Comparison of ENCODE assay signal across 17 mouse cellular contexts in the genomic region with DNA sequence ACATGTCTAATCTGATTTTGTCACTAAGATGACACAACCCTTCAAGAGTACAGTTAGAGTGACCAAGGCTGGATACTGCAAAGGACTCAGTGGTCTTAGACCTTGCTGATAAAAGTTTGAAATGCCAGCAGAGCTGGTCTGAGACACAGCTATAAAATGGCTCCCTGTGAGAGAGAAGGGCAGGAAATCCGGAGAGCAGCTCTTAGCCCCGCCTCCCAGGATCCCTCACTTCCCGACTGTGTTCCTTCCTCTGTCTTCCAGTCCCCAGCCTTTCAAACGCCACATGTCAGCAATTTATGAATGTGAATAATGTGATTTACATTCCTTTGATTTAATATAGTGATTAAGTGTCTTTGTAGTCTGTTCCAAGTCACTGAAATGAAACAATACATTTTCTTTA.
DNase-seq lines count a peak whose midpoint lies in the region; ATAC-seq lines count a peak whose summit lies in the region.
"Had no signal": no experiment of that assay in that cellular context is flagged by ENCODE, and none has a peak within 500 bp of the region (broad histone marks: within the 10 kb centered on the region; RNA-seq: fewer than 3 reads in every experiment).

No protein-coding gene starts in this region.

- no peak overlapping the region for H3K4me2 ChIP-seq in intestine, embryonic 15.5 days (replicated peaks)
- H3K4me2 ChIP-seq in intestine, embryonic 16.5 days (ENCODE audit: low read depth, low read length) = no peak overlapping the region
- H3K4me2 ChIP-seq in midbrain, embryonic 14.5 days (ENCODE audit: low read length) = no peak overlapping the region
- H3K4me2 ChIP-seq: heart, embryonic 12.5 days; lung, embryonic 15.5 days had no signal

- no peaks in the 10 kb centered on the region for H3K36me3 ChIP-seq in intestine, embryonic 15.5 days
- no peaks in the 10 kb centered on the region for H3K36me3 ChIP-seq in intestine, embryonic 16.5 days (ENCODE audit: control insufficient read depth, insufficient read depth, low read length)
- no peaks in the 10 kb centered on the region for H3K36me3 ChIP-seq in midbrain, embryonic 14.5 days (ENCODE audit: control insufficient read depth, insufficient read depth, low read length)
- H3K36me3 ChIP-seq in midbrain, embryonic 10.5 days = no peaks in the 10 kb centered on the region
- H3K36me3 ChIP-seq: heart, embryonic 12.5 days; lung, embryonic 15.5 days had no signal

- no peak overlapping the region for H3K4me3 ChIP-seq in intestine, embryonic 15.5 days (replicated peaks)
- H3K4me3 ChIP-seq in intestine, embryonic 16.5 days (ENCODE audit: low read length) = no peak overlapping the region
- no peak overlapping the region for H3K4me3 ChIP-seq in midbrain, embryonic 14.5 days (replicated peaks; ENCODE audit: low read depth, low read length)
- H3K4me3 ChIP-seq in midbrain, embryonic 10.5 days = no peak overlapping the region
- H3K4me3 ChIP-seq: erythroblast, embryonic 14.5 days; heart, embryonic 12.5 days; lung, embryonic 15.5 days had no signal

- no peak overlapping the region for H3K9ac ChIP-seq in intestine, embryonic 15.5 days
- no peak overlapping the region for H3K9ac ChIP-seq in intestine, embryonic 16.5 days (ENCODE audit: low read depth, low read length)
- H3K9ac ChIP-seq in midbrain, embryonic 14.5 days (replicated peaks; ENCODE audit: low read length) = no peak overlapping the region
- H3K9ac ChIP-seq: heart, embryonic 12.5 days; lung, embryonic 15.5 days had no signal

- 0 out of 2 replicates have a peak, but pooled peaks have one; percentile 46 for ATAC-seq in intestine, embryonic 15.5 days
- ATAC-seq in intestine, embryonic 16.5 days = no peak
- ATAC-seq in midbrain, embryonic 14.5 days (ENCODE audit: low FRiP score, low TSS enrichment) = no peak
- ATAC-seq in cerebellum, adult (ENCODE audit: insufficient number of reproducible peaks, low FRiP score, low TSS enrichment) = no peak
- ATAC-seq: activated CD4-positive, CD25-positive, alpha-beta regulatory T cell, adult 4 months had no signal

- H3K27ac ChIP-seq in intestine, embryonic 15.5 days = no peak overlapping the region
- H3K27ac ChIP-seq in intestine, embryonic 16.5 days (ENCODE audit: low read length) = no peak overlapping the region
- H3K27ac ChIP-seq in midbrain, embryonic 14.5 days (replicated peaks; ENCODE audit: low read depth, low read length) = no peak overlapping the region
- no peak overlapping the region for H3K27ac ChIP-seq in midbrain, embryonic 10.5 days (replicated peaks)
- H3K27ac ChIP-seq: lung, embryonic 15.5 days had no signal

- no peaks in the 10 kb centered on the region for H3K9me3 ChIP-seq in intestine, embryonic 15.5 days
- H3K9me3 ChIP-seq in intestine, embryonic 16.5 days (ENCODE audit: control insufficient read depth, low read length) = no peaks in the 10 kb centered on the region
- H3K9me3 ChIP-seq in midbrain, embryonic 14.5 days (ENCODE audit: control insufficient read depth, low read length) = no peaks in the 10 kb centered on the region
- H3K9me3 ChIP-seq in midbrain, embryonic 10.5 days (replicated peaks) = no peaks in the 10 kb centered on the region
- H3K9me3 ChIP-seq: lung, embryonic 15.5 days had no signal

- H3K27me3 ChIP-seq in intestine, embryonic 15.5 days (replicated peaks) = no peaks in the 10 kb centered on the region
- H3K27me3 ChIP-seq in intestine, embryonic 16.5 days (replicated peaks; ENCODE audit: control insufficient read depth, insufficient read depth, low read length) = no peaks in the 10 kb centered on the region
- H3K27me3 ChIP-seq in midbrain, embryonic 14.5 days (ENCODE audit: control insufficient read depth, insufficient read depth, low read length) = no peaks in the 10 kb centered on the region
- H3K27me3 ChIP-seq in midbrain, embryonic 10.5 days (ENCODE audit: low read depth, poor library complexity, severe bottlenecking) = no peaks in the 10 kb centered on the region
- H3K27me3 ChIP-seq: CH12.LX; lung, embryonic 15.5 days had no signal

- no peaks in the 10 kb centered on the region for H3K4me1 ChIP-seq in intestine, embryonic 15.5 days (replicated peaks)
- no peaks in the 10 kb centered on the region for H3K4me1 ChIP-seq in intestine, embryonic 16.5 days (ENCODE audit: control insufficient read depth, insufficient read depth, low read length)
- H3K4me1 ChIP-seq in midbrain, embryonic 14.5 days (ENCODE audit: control insufficient read depth, insufficient read depth, low read length) = no peaks in the 10 kb centered on the region
- H3K4me1 ChIP-seq in midbrain, embryonic 10.5 days = no peaks in the 10 kb centered on the region; the same call in 1 of the 2 replicates
- H3K4me1 ChIP-seq: lung, embryonic 15.5 days had no signal

- peak; percentile 35 for DNase-seq in adrenal gland, postnatal 14 days
- no peak for DNase-seq in adrenal gland, postnatal 36 days
- peak; percentile 53 for DNase-seq in midbrain, embryonic 14.5 days
- no peak for DNase-seq in midbrain, embryonic 10.5 days (ENCODE audit: low spot score)
- DNase-seq in thymus, postnatal 25 days = no peak
- DNase-seq: cerebellum, adult 11-12 months; heart, postnatal 4 days; retina, postnatal 1 day; thymus, adult 18-20 months had no signal

- WGBS in intestine, embryonic 15.5 days = 41% methylated on average over 4 of the region's 4 CpGs
- WGBS in intestine, embryonic 16.5 days = 51% methylated on average over 4 of the region's 4 CpGs
- 31% methylated on average over 4 of the region's 4 CpGs for WGBS in midbrain, embryonic 14.5 days
- 62% methylated on average over 4 of the region's 4 CpGs for WGBS in midbrain, embryonic 10.5 days

Comparison
In these comparisons a context has a peak if more than half of its experiments do, and no peak if none do; other contexts are left out.
1. DNase-seq: peak in adrenal gland, postnatal 14 days (single experiment) and midbrain, embryonic 14.5 days (single experiment); none in adrenal gland, postnatal 36 days (0 of 2), midbrain, embryonic 10.5 days (single experiment) and thymus, postnatal 25 days (single experiment).